Mouse (Mus musculus): ENCODE data around the gene Gm3880. TPM values are rescaled to one million over a fixed set of nuclear protein-coding genes. Genes with fewer than 3 reads are reported as not detected.
"Not testable (repeated sequence)": the region's sequence is repeated elsewhere in the genome, so short reads cannot be mapped to it uniquely, and the experiment has no call there.

Gm3880 gene
- polyA plus RNA-seq (2011; ENCODE audit: insufficient read depth, insufficient read length, low replicate concordance, missing spikeins), result not detected in 2 replicates

DNA sequence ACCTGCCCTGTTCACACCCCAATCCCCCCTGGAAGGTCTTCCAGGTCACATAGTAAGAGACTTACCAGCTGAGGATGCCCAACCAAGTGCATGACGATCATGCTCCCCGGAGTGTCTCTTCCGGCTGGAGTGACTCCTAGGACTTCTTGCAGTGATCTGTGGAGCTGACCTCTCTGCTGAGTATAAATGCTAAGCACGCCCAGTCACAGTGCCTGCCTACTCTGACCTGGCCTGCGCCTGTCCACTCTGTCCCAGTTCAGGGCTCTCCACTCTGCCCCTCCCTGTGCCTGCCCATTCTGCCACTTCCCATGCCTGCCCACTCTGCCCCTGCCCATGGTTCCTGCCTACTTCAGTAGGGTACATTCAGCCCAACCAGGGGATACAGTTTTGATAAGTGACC is at the start of gene Gm3880:
Gm3880 (minus strand) TSS at position 101 of the 400 bp plus-strand sequence.
- not testable (repeated sequence) for H3K27ac ChIP-seq (ENCODE audit: control insufficient read depth, insufficient read depth, low read depth, low read length, poor library complexity)
- WGBS, result 73% methylated on average over 5 of the region's 5 CpGs

DNA sequence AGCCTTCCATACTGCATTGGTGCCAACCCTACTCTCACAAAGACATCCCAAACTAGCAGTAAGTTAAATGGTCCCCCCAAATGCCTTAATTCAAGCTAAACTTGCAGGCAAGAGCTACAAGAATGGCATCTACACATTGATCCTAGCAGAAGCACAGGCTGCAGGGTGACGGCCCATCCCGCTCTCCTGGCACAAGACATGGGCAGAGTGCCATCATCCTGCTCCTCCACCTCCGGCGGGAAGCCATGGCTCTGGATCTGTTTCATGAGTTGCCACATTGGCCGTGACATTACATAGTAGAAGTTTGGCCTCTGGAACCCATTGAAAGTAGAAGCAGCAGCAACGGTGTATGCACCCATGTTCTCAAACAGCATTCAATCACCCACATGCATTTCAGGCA is 37.5 kb upstream of the Gm3880 start:
- not testable (repeated sequence) for H3K4me1 ChIP-seq (ENCODE audit: control insufficient read depth, insufficient read depth, low read length); H3K4me3 ChIP-seq (replicated peaks; ENCODE audit: control insufficient read depth, low read depth, low read length); H3K27ac ChIP-seq (ENCODE audit: control insufficient read depth, insufficient read depth, low read depth, low read length, poor library complexity)
- WGBS, result 90% methylated on average over 6 of the region's 6 CpGs

More for the DNA sequence above, at the start of gene Gm3880:
- H3K4me1 ChIP-seq (ENCODE audit: control insufficient read depth, insufficient read depth, low read length); H3K4me3 ChIP-seq (replicated peaks; ENCODE audit: control insufficient read depth, low read depth, low read length): not testable (repeated sequence)

DNA sequence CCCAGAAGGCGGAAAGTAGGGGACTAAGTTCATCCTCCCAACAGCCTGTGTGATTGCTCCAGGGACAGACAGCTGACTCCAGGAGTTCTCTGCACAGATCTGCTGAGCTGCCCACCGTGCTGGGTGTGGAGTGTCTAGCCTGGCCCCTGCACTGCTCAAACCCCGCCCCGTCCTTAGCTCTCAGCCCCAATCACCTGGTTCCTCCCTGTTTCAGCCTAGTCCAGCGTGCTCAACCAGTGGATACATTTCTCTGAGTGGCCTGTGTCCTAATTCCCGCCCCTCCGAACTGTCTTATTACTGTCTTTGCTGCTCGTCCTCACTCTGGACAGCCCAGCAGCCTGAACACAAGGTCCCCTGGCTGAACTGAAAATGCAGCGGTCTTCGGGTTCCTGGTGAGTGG is 20.8 kb upstream of the Gm3880 start, which contains the start of the genes Gm9112 and Dmrtc1b:
Gm9112 (minus strand) TSS at position 101 of the 400 bp plus-strand sequence.
Dmrtc1b (plus strand) TSS at position 331 of the 400 bp plus-strand sequence.
- not testable (repeated sequence) for H3K4me1 ChIP-seq (ENCODE audit: control insufficient read depth, insufficient read depth, low read length); H3K27ac ChIP-seq (ENCODE audit: control insufficient read depth, insufficient read depth, low read depth, low read length, poor library complexity); H3K4me3 ChIP-seq (replicated peaks; ENCODE audit: control insufficient read depth, low read depth, low read length)
- 81% methylated on average over 7 of the region's 10 CpGs for WGBS

DNA sequence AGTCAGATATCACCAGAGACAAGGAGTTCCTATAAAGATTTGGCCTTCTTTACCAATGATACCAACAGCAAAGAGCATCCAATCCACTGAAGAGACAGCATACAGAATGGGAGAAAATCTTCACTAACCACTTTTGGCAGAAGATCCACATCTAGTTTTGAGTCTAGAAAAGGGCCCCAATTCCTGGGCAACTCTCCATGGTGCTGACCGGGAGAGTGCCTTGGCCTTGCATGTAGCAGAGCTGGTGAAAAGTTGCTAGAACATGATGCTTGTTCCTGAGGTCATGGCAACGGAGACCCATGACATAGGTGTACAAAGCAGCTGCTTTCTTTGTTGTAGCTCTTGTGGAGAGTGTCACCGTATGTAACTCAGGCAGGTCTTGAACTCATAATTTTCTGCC is 13.9 kb upstream of the Gm3880 start:
- not testable (repeated sequence) for H3K4me3 ChIP-seq (replicated peaks; ENCODE audit: control insufficient read depth, low read depth, low read length); H3K4me1 ChIP-seq (ENCODE audit: control insufficient read depth, insufficient read depth, low read length); H3K27ac ChIP-seq (ENCODE audit: control insufficient read depth, insufficient read depth, low read depth, low read length, poor library complexity)
- 76% methylated on average over 3 of the region's 3 CpGs for WGBS

DNA sequence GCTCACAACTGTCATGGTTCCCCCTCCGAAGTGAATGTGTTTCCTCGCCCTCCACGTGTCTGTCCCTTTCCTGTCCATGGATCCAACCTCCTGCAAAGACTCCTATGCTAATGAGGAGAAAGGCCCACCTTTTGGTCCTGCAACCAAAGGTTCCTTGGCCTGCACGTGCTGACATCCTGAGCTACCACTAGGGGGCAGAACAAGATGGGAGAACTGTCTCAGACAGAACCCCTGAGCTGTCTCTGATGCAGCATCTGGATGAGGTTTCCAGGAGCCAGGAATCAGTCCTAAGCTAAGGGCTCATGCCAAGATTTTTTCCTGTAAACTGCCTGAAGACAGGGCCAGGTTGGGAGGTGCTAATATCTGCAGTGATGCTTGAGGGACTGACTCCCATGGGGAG is 2.5 kb upstream of the Gm3880 start:
- H3K4me3 ChIP-seq (replicated peaks; ENCODE audit: control insufficient read depth, low read depth, low read length); H3K4me1 ChIP-seq (ENCODE audit: control insufficient read depth, insufficient read depth, low read length): not testable (repeated sequence)
- WGBS, result 27% methylated on average over 4 of the region's 4 CpGs

DNA sequence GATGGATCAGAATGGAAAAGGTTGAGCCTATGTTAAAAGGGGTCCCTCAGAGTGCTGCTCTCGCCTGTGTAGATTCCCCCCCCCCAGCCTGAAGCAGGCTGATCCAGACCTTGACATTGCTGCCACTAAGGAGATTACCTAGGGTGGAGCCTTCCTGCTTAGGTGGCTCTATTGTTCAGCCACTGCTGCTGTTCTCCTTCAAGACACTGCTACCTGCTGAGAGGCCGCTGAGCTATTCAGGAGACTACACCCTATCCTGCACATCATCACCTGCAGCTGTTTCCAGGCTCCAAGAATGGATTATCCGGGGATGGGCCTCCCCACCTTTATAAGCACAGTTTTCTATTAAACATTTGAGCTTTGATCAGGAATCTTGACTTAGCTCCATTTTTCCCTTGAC is 2.1 kb downstream of the Gm3880 start:
- 65% methylated on average over 3 of the region's 3 CpGs for WGBS
- H3K4me1 ChIP-seq (ENCODE audit: control insufficient read depth, insufficient read depth, low read length); H3K27ac ChIP-seq (ENCODE audit: control insufficient read depth, insufficient read depth, low read depth, low read length, poor library complexity); H3K4me3 ChIP-seq (replicated peaks; ENCODE audit: control insufficient read depth, low read depth, low read length): not testable (repeated sequence)

More for the DNA sequence above, 2.5 kb upstream of the Gm3880 start:
- not testable (repeated sequence) for H3K27ac ChIP-seq (ENCODE audit: control insufficient read depth, insufficient read depth, low read depth, low read length, poor library complexity)

DNA sequence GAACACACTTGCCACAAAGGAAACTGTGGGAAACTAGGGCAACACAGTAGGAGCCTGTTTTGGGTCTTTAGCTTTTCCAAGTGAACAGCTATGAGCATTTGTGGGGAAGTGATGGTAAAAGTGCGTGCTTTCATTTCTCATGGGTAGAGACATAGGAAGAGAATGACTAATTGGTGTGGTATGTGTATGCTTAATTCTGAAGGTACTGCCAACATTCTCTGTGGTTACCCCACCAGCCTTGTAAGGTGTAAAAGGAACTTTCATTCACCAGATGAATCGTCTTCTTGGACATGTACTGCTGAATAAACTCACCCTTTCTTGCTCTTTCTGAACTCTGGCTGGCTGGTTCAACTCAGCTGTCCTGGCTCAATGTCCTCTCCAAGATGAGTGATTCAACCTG is 20.1 kb downstream of the Gm3880 start:
- H3K4me1 ChIP-seq (ENCODE audit: control insufficient read depth, insufficient read depth, low read length), result no peaks in the 10 kb centered on the region
- H3K27ac ChIP-seq (ENCODE audit: control insufficient read depth, insufficient read depth, low read depth, low read length, poor library complexity), result no peak overlapping the region
- no peak for TF ChIP-seq CTCF (IDR thresholded peaks at IDR 0.05; ENCODE audit: control insufficient read depth, insufficient read depth, low read length)
- no peak for TF ChIP-seq POLR2A (IDR thresholded peaks at IDR 0.05; ENCODE audit: borderline replicate concordance, control insufficient read depth, low read depth, low read length)
- 46% methylated on average over 2 of the region's 2 CpGs for WGBS
- no peak overlapping the region for H3K4me3 ChIP-seq (replicated peaks; ENCODE audit: control insufficient read depth, low read depth, low read length)

DNA sequence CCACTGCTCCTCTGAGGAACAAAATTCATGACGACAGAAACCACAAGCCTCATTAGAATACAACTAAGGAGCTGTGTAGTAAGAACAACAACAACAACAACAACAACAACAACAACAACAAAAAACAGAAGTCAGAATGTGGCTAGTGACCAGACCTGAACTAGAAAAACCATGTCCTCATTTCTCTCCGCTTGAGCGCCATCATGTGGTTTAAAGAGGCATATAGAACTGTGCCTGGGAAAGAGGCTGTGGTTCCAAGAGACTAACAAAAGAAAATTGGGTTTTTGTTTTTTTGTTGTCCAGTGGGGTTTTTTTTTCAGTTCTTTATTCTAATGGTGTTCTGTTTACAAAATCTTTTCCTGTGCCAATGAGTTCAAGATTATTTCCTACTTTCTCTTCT is 26.1 kb downstream of the Gm3880 start:
- H3K4me1 ChIP-seq (ENCODE audit: control insufficient read depth, insufficient read depth, low read length), result no peaks in the 10 kb centered on the region
- no peak overlapping the region for H3K27ac ChIP-seq (ENCODE audit: control insufficient read depth, insufficient read depth, low read depth, low read length, poor library complexity)
- TF ChIP-seq CTCF (IDR thresholded peaks at IDR 0.05; ENCODE audit: control insufficient read depth, insufficient read depth, low read length) (no peak), POLR2A (IDR thresholded peaks at IDR 0.05; ENCODE audit: borderline replicate concordance, control insufficient read depth, low read depth, low read length) (no peak)
- H3K4me3 ChIP-seq (replicated peaks; ENCODE audit: control insufficient read depth, low read depth, low read length), result no peak overlapping the region
- WGBS, result 21% methylated on average over 3 of the region's 3 CpGs

DNA sequence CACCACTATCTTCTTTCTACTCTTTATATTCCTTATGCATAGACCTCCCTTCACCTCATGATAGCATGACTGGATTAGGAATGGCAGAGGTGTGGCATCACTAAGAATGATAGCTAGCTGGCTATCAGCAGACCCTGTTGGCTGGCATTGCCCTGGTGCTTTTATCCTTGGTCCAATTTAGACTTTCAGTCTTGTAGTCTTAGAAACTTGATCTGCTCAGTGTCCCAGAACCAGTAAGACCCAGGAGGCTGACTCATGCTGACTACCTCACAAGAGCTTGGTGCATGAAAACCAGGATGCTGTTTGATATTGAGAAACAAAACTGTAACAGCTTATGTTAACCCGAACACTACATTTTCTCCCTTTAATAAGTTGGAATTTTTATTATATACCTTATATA is 41.1 kb downstream of the Gm3880 start:
- no peaks in the 10 kb centered on the region; the same call in 1 of the 2 replicates for H3K4me1 ChIP-seq (ENCODE audit: control insufficient read depth, insufficient read depth, low read length)
- WGBS, result 83% methylated on average over 1 of the region's 1 CpGs
- no peak overlapping the region for H3K27ac ChIP-seq (ENCODE audit: control insufficient read depth, insufficient read depth, low read depth, low read length, poor library complexity)
- H3K4me3 ChIP-seq (replicated peaks; ENCODE audit: control insufficient read depth, low read depth, low read length), result no peak overlapping the region
- no peak for TF ChIP-seq CTCF (IDR thresholded peaks at IDR 0.05; ENCODE audit: control insufficient read depth, insufficient read depth, low read length)
- TF ChIP-seq POLR2A (IDR thresholded peaks at IDR 0.05; ENCODE audit: borderline replicate concordance, control insufficient read depth, low read depth, low read length), result no peak

DNA sequence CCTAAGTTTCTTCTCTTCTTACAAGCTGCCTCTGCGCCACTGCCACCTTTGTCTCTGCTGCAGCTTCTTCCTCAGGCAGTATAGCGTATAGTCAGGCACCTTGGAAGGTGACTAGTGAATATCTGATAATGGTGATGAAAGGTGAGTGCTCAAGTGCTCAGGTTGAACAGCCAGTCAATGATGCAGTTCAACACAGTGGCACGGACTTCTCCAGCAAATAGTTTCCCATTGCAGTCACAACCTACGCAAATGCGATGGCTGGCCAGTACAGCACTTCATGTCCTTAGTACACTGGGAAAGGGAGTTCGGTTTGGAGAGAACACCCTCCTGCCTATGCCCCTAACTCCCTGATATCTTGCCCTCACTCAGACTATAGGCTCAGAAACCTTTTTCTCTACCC is 41.6 kb downstream of the Gm3880 start:
- H3K4me3 ChIP-seq (replicated peaks; ENCODE audit: control insufficient read depth, low read depth, low read length), result no peak overlapping the region
- WGBS, result 37% methylated on average over 6 of the region's 6 CpGs
- no peaks in the 10 kb centered on the region; the same call in 1 of the 2 replicates for H3K4me1 ChIP-seq (ENCODE audit: control insufficient read depth, insufficient read depth, low read length)
- no peak for TF ChIP-seq POLR2A (IDR thresholded peaks at IDR 0.05; ENCODE audit: borderline replicate concordance, control insufficient read depth, low read depth, low read length)
- H3K27ac ChIP-seq (ENCODE audit: control insufficient read depth, insufficient read depth, low read depth, low read length, poor library complexity), result no peak overlapping the region

All from bone marrow, adult 2 months (tissue).